Mouse (Mus musculus) ovary, postnatal 10 days (tissue): ENCODE measurements around the gene Rd3.

Experiments used
- DNase-seq: peaks from one replicate; pipeline ENCODE4 v3.0.0; 2022; ENCODE audit warnings: low spot score

The Rd3 gene

GRCm38 (mm10) chr1:191977187-191977586 is at the start of gene Rd3:
Rd3 (plus strand) TSS chr1:191977370.
- no peak for DNase-seq

- DNase-seq: no peak
Measured at GRCm38 (mm10) chr1:191928345-191928744, 48.8 kb upstream of the Rd3 start.

GRCm38 (mm10) chr1:191929065-191929464 is 48.1 kb upstream of the Rd3 start:
- no peak for DNase-seq

GRCm38 (mm10) chr1:191929897-191930524 is 47.2 kb upstream of the Rd3 start:
- DNase-seq: no peak

GRCm38 (mm10) chr1:191930525-191931105 is 46.6 kb upstream of the Rd3 start:
- DNase-seq: no peak

GRCm38 (mm10) chr1:191932286-191932985 is 44.7 kb upstream of the Rd3 start:
- DNase-seq: no peak

- no peak for DNase-seq
Measured at GRCm38 (mm10) chr1:191932986-191933632, 44.1 kb upstream of the Rd3 start.

GRCm38 (mm10) chr1:191943638-191944037 is 33.5 kb upstream of the Rd3 start:
- DNase-seq: no peak

- no peak for DNase-seq
Measured at GRCm38 (mm10) chr1:191945341-191945740, 31.8 kb upstream of the Rd3 start.

- DNase-seq: no peak
Measured at GRCm38 (mm10) chr1:191945756-191946155, 31.4 kb upstream of the Rd3 start.

- DNase-seq: no peak
Measured at GRCm38 (mm10) chr1:191946261-191946660, 30.9 kb upstream of the Rd3 start.

GRCm38 (mm10) chr1:191946835-191947234 is 30.3 kb upstream of the Rd3 start:
- DNase-seq: no peak

GRCm38 (mm10) chr1:191947796-191948195 is 29.4 kb upstream of the Rd3 start:
- DNase-seq: no peak

- DNase-seq: no peak
Measured at GRCm38 (mm10) chr1:191948600-191948999, 28.6 kb upstream of the Rd3 start.

- DNase-seq: no peak
Measured at GRCm38 (mm10) chr1:191950611-191951010, 26.6 kb upstream of the Rd3 start.

- no peak for DNase-seq
Measured at GRCm38 (mm10) chr1:191952733-191953335, 24.3 kb upstream of the Rd3 start.

GRCm38 (mm10) chr1:191955101-191955500 is 22.1 kb upstream of the Rd3 start:
- no peak for DNase-seq

GRCm38 (mm10) chr1:191956261-191956660 is 20.9 kb upstream of the Rd3 start:
- DNase-seq: no peak

GRCm38 (mm10) chr1:191956871-191957270 is 20.3 kb upstream of the Rd3 start:
- DNase-seq: no peak

- no peak for DNase-seq
Measured at GRCm38 (mm10) chr1:191957321-191957720, 19.8 kb upstream of the Rd3 start.

- no peak for DNase-seq
Measured at GRCm38 (mm10) chr1:191960946-191961345, 16.2 kb upstream of the Rd3 start.

- no peak for DNase-seq
Measured at GRCm38 (mm10) chr1:191963413-191963812, 13.8 kb upstream of the Rd3 start.
